Mouse (Mus musculus) lung, postnatal 0 days (tissue): ENCODE measurements around the gene Car14.
"Not testable (repeated sequence)": the region's sequence is repeated elsewhere in the genome, so short reads cannot be mapped to it uniquely, and the experiment has no call there.

Source experiments
- CTCF ChIP-seq: IDR thresholded peaks from 2 replicates; pipeline ENCODE4 v1.5.1; 2016; ENCODE audit warnings: antibody characterized with exemption, mild to moderate bottlenecking
- EP300 ChIP-seq: IDR thresholded peaks from 2 replicates; pipeline ENCODE4 v1.6.1; 2016; ENCODE audit warnings: antibody characterized with exemption, mild to moderate bottlenecking, control low read depth

DNA sequence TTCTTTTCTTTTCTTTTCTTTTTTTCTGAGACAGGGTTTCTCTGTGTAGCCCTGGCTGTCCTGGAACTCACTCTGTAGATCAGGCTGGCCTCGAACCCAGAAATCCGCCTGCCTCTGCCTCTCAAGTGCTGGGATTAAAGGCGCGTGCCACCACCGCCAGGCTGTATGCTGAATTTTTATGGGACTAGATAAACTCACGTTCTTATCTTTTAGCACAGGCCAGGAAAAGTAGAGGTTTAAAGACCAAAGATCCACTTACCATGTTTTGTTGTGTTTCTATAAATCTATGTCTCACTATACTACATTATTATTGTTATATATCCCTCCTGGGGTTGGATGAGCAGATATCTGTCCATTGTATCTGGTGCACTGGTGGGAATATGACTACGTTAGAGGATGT is 18.9 kb upstream of the Car14 start:
- not testable (repeated sequence) for TF ChIP-seq CTCF, EP300
